Mouse (Mus musculus): ENCODE measurements around the gene Ogfod1. TPM values are rescaled to one million over a fixed set of nuclear protein-coding genes. Genes with fewer than 3 reads are reported as not detected.

The Ogfod1 gene
- total RNA-seq, 2 experiments from 2014 or later: 99.2 to 104 TPM

DNA sequence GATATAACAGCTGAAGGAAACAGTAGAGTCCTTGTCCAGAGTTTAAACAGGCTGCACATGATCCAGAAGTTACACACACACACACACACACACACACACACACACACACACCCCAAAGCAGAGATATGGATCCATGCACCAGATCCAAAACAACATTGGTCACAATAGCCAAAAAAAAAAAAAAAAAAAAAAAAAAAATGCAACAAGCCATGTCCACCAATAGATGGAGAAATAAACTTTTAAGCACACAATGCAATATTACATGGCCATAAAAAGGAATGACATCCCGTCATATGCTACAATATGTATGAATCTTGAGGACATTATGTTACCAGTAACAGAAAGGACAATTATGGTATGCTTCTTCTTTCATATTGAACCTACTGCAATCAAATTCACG is 77.0 kb downstream of the Ogfod1 start:
- intact Hi-C loops (cut with DNase I): no loop called here
- Histone ChIP-seq H3K27ac (no peak overlapping the region), H3K4me3 (no peak overlapping the region)
- no peak for DNase-seq (ENCODE audit: extremely low spot score in 1 of 2, low spot score in 2 of 2)
- no peak for TF ChIP-seq CTCF (IDR thresholded peaks at IDR 0.05)

Other genes starting within 250 kb of the Ogfod1 start
- gene Gnao1, start 227.2 kb upstream of the Ogfod1 start, total RNA-seq (2021): 100 to 1,000 TPM; 679 to 734 TPM
- 100 to 1,000 TPM; 114 to 118 TPM for gene Amfr, start 24.4 kb upstream of the Ogfod1 start, total RNA-seq (2021)
- 10 to 100 TPM; 46.3 to 51.4 TPM for gene Nudt21, start 167 bp upstream of the Ogfod1 start, total RNA-seq (2021)
- gene Bbs2, start 61.7 kb downstream of the Ogfod1 start, total RNA-seq (2021): 10 to 100 TPM; 30.7 to 35.9 TPM
- not detected for gene Mt4, start 100.0 kb downstream of the Ogfod1 start, total RNA-seq (2021)
- gene Mt3, start 115.4 kb downstream of the Ogfod1 start, total RNA-seq (2021): 100 to 1,000 TPM; 848 to 875 TPM
- gene Mt2, start 135.5 kb downstream of the Ogfod1 start, total RNA-seq (2021): 100 to 1,000 TPM; 384 to 423 TPM
- 100 to 1,000 TPM; 490 to 507 TPM for gene Mt1, start 141.9 kb downstream of the Ogfod1 start, total RNA-seq (2021)
- gene Nup93, start 177.4 kb downstream of the Ogfod1 start, total RNA-seq (2021): 10 to 100 TPM; 48.7 to 51.4 TPM